Mouse (Mus musculus) right cerebral cortex, postnatal 10 days (tissue): ENCODE results near the gene Mtfp1.
"Not testable (repeated sequence)": the region's sequence is repeated elsewhere in the genome, so short reads cannot be mapped to it uniquely, and the experiment has no call there.

ENCODE experiments used
- DNase-seq, 2 experiments: peaks; one replicate each; pipeline ENCODE4 v3.0.0; 2021; ENCODE audit warnings: low spot score in 2 of 2

Mtfp1 gene

GRCm38 (mm10) chr11:4114541-4114940 is 19.3 kb upstream of the Mtfp1 start:
- DNase-seq, result not testable (repeated sequence)

DNA sequence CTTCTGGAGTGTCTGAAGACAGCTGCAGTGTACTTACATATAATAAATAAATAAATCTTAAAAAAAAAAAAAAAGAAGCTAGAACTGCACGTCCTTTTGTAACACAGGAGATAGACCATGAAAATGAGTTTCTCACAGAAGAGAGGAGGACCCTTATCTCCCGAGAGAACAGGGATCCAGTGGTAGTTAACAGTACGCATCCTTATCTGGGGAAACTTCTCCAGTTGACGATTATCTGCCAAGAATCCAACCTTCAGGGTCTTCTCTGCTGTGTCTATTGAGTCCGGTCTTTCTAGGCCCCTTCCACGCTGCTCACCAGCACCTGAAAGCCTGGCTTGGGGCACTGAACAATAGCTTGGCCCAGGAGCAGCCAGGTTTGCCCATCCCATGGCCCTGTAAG is 18.7 kb upstream of the Mtfp1 start:
- no peak for DNase-seq

GRCm38 (mm10) chr11:4113496-4113895 is 18.3 kb upstream of the Mtfp1 start:
- DNase-seq, result peak in 1 of 2 experiments; percentile 47

GRCm38 (mm10) chr11:4112861-4113260 is 17.6 kb upstream of the Mtfp1 start:
- no peak for DNase-seq

- DNase-seq, result no peak
Measured at GRCm38 (mm10) chr11:4112033-4112432, 16.8 kb upstream of the Mtfp1 start.

DNA sequence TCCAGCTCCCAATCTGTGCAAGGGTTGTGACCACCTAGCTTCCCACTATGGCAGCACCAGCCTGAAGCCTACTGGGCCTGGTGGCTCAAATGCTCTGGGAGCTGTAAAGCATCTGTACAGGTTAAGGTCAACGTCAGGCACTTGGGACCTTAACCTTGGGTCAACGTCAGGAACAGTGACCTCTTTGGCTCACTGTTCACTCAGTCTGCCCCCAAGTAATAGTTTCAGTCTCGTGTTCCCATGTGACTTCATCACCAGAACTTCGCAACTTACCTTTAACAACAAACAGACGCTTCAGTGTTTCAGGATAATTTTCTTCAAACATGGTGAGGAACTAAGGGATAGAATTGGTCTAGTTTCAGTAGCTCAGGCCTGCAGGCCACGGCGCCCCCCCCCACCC is 13.4 kb upstream of the Mtfp1 start:
- DNase-seq, result no peak

DNA sequence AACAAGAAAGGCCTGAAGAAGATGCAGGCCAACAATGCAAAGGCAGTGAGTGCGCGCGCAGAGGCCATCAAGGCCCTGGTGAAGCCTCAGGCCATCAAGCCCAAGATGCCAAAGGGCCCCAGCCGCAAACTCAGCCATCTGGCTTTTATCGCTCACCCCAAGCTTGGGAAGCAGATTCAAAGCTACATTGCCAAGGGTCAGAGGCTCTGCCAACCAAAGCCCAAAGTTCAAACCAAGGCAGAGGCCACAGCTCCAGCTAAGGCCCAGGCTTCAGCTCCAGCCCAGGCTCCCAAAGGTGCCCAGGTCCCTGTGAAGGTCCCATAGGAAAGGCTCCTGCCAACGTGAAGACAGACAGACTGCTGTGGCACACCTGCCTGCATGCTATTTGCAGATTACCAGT is 12.7 kb upstream of the Mtfp1 start:
- DNase-seq, result not testable (repeated sequence)

DNA sequence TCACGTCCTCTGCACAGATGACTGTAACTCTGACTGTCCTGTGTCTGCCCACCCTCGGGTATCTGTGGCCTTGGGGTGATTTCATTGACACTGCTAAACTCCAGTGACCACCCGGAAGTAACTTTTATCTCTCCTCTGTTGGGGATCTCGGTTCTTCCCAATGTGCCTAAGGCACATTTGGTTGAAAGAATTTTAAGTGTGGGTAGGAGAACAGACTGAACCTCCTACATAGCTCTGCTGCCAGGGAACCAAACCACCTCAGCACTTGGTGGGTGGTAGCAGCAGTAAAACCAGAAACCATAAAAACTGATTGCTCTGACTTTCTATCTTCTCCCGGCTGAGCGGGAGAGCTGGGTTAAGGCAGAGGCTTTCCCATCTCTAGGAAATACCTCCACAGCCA is 10.2 kb upstream of the Mtfp1 start:
- no peak for DNase-seq

DNA sequence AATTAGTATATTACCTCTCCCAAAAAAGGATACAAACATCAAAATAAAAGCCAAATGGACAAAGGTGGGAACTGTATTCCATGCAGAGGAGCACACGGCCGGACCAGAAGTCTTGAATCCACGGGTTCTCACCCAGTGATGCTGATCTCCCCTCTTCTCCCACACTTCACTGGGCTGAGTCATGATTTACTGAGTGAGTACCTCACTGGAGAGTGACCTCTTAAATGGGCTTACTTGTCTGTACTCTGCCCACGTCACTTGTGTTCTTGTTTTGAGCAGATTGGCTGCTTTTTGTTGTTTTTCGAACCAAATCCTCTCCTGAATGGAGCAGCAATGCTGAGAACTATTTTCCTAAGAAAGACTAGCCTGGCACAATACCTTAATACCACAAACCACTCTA is 9.7 kb upstream of the Mtfp1 start:
- no peak for DNase-seq

DNA sequence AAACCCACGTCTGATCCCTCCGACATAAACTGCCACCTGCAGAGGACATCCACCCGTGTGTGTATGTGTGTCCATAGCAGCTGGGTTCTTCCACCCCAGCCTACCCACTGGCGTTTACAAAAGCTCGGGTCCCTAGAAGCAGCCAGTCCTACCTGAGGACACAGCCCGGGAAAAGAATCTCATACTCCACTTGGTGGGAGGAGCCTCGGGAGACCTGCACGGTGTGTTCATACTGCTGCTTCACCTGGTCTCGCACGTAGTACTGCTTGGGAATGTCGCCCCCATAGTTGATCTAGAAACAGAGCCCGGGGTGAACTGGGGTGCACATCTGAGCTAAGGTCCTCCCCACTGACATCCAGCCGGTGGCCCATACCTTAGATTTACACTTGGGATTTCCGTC is 8.3 kb upstream of the Mtfp1 start:
- no peak for DNase-seq

GRCm38 (mm10) chr11:4101851-4102250 is 6.6 kb upstream of the Mtfp1 start:
- DNase-seq, result no peak

GRCm38 (mm10) chr11:4099447-4099846 is 4.2 kb upstream of the Mtfp1 start:
- peak; percentile 48 to 64 for DNase-seq

DNA sequence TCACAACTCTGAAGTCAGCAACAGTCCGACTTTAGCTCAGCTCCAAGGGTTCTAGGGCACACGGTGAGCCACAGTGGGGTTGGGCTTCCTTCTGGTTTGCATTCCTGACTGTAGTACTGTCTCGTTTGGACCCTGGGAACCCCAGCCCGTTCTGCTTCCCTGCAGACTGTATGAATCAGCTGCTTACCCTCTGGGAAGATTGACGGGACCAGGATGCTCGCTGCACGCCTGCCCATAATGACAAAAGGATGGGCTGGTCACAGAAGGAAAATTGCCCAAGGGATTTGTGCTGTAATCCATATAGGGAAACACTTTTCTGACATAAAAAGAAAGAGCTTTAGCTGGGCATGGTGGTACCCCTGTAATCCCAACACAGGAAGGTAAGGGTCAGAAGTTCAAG is 3.6 kb upstream of the Mtfp1 start:
- DNase-seq, result no peak

DNA sequence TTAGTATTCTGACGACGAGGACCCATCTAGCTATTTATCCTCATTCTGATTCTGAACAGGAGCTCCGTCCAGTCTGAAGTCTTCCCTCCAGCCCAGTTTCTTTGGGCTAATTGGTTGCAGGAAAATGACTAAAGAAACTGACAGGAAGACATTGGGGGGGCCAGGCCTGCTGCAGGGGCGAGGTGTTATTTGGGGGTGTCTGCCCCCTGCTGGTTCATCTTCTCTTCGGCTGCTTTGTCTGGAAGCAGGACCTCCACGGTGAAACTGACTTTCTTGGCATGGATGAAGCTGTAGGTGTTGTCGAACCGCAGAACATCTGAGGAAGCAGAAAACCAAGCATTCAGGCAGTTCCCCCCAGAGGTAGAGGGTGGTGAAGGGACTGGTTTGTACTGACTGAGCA is 2.9 kb upstream of the Mtfp1 start:
- no peak for DNase-seq

DNA sequence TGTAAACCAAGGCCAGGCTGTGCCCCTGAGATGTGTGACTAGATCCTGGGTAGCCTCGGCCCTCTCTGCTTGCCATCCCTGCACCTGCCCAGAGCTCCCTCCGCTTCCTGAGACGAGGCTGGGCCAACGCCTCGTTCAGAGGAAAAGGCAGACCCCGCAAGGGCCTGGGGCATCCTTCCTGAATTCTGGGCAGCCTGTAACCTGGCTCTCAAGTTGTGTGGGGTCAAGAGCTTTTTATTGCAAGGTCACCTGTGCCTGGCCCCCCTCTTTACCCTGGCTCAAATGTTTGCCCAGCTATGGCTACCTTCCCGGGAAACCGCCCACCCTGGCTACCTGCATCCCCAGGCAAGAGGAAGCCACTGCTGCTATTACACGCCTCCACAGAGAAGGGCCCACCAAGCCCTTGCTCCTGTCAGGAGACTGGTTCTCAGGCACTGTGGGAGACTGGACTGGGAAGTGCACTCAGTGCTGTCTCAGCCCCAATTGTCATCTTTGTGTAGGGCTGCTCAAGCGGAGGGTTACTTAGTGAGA is 1.9 kb upstream of the Mtfp1 start:
- no peak for DNase-seq

GRCm38 (mm10) chr11:4096054-4096984 is 1.1 kb upstream of the Mtfp1 start:
- peak; percentile 99 for DNase-seq

- DNase-seq, result peak; percentile 76 to 81
Measured at GRCm38 (mm10) chr11:4094378-4095170, 671 bp downstream of the Mtfp1 start.

GRCm38 (mm10) chr11:4093459-4094377 is 1.5 kb downstream of the Mtfp1 start:
- DNase-seq, result peak; percentile 53 to 75

- DNase-seq, result peak in 1 of 2 experiments; percentile 67
Measured at GRCm38 (mm10) chr11:4087267-4087666, 8.0 kb downstream of the Mtfp1 start.

GRCm38 (mm10) chr11:4086246-4086645 is 9.0 kb downstream of the Mtfp1 start:
- no peak for DNase-seq

- DNase-seq, result peak; percentile 81 to 82
Measured at GRCm38 (mm10) chr11:4083316-4084078, 11.7 kb downstream of the Mtfp1 start.
